Mouse (Mus musculus) testis, postnatal 14 days (tissue): Measurements from ENCODE around the gene Fam198a.
A peak's percentile ranks its signal among the peaks of the same experiment; 100 is the strongest.

Source experiments
- DNase-seq: peaks from one replicate; pipeline ENCODE4 v3.0.0; 2021; ENCODE audit warnings: low spot score

Fam198a gene

GRCm38 (mm10) chr9:122021581-122021980 is 70.8 kb downstream of the Fam198a start:
- no peak for DNase-seq

- peak; percentile 51 for DNase-seq
Measured at GRCm38 (mm10) chr9:122022776-122023175, 72.0 kb downstream of the Fam198a start.

- no peak for DNase-seq
Measured at GRCm38 (mm10) chr9:122023873-122024272, 73.1 kb downstream of the Fam198a start.

GRCm38 (mm10) chr9:122024419-122024818 is 73.6 kb downstream of the Fam198a start:
- no peak for DNase-seq

- DNase-seq = no peak
Measured at GRCm38 (mm10) chr9:122025855-122026590, 75.2 kb downstream of the Fam198a start.

GRCm38 (mm10) chr9:122027081-122027913 is 76.5 kb downstream of the Fam198a start:
- peak; percentile 36 for DNase-seq

GRCm38 (mm10) chr9:122027914-122028745 is 77.3 kb downstream of the Fam198a start:
- no peak for DNase-seq

GRCm38 (mm10) chr9:122029765-122030164 is 79.0 kb downstream of the Fam198a start:
- DNase-seq = no peak
